Mouse (Mus musculus) heart, embryonic 10.5 days (tissue): ENCODE results near the gene Bricd5. TPM values are rescaled to one million over a fixed set of nuclear protein-coding genes. Genes with fewer than 3 reads are reported as not detected.
A peak's percentile ranks its signal among the peaks of the same experiment; 100 is the strongest.

Experiments
- DNase-seq: peaks from one replicate; pipeline ENCODE4 v3.0.0-alpha.2; 2017; ENCODE audit warnings: low spot score
- H3K27ac ChIP-seq: fragments of 300-500 bp; sonication (generic); 2 replicates; pipeline ENCODE4 v1.5.1; 2016; ENCODE audit warnings: mild to moderate bottlenecking
- H3K27me3 ChIP-seq: fragments of 300-500 bp; sonication (generic); 2 replicates; pipeline ENCODE4 v1.6.1; 2016; ENCODE audit warnings: mild to moderate bottlenecking; ENCODE audit not compliant: poor library complexity, insufficient read depth, severe bottlenecking
- H3K36me3 ChIP-seq: fragments of 300-500 bp; sonication (generic); 2 replicates; pipeline ENCODE4 v1.6.1; 2016; ENCODE audit warnings: mild to moderate bottlenecking, moderate library complexity
- H3K4me1 ChIP-seq: fragments of 300-500 bp; sonication (generic); 2 replicates; pipeline ENCODE4 v1.6.1; 2016; ENCODE audit warnings: mild to moderate bottlenecking
- H3K4me3 ChIP-seq: fragments of 300-500 bp; sonication (generic); 2 replicates; pipeline ENCODE4 v1.5.1; 2016; ENCODE audit warnings: mild to moderate bottlenecking, moderate library complexity
- H3K9me3 ChIP-seq: fragments of 300-500 bp; sonication (generic); 2 replicates; pipeline ENCODE4 v1.6.1; 2016; ENCODE audit warnings: mild to moderate bottlenecking, moderate library complexity
- WGBS: fragments of 180-500 bp; shearing (Covaris S2); methylation state at CpG from one replicate; pipeline ENCODE4 v1.1.7; 2016; 5-methylcytosine and 5-hydroxymethylcytosine counted together
- polyA plus RNA-seq: library from polyadenylated mRNA; unstranded; fragments of >200 nt; fragmentation: Nextera tagmentation; extraction: Ambion mirVana; gene quantifications from 2 replicates; pipeline ENCODE4 v1.2.1, GENCODE M21; 2016

Bricd5 gene
- polyA plus RNA-seq, 1 experiment from 2014 or later, result 0.69 TPM

- no peaks in the 10 kb centered on the region for H3K36me3 ChIP-seq
- peaks cover 47% of the 10 kb centered on the region for H3K27me3 ChIP-seq
- H3K4me3 ChIP-seq, result no peak overlapping the region
- WGBS, result 69% methylated on average over 1 of the region's 1 CpGs
- no peaks in the 10 kb centered on the region for H3K4me1 ChIP-seq
- no peak for DNase-seq
- no peaks in the 10 kb centered on the region for H3K9me3 ChIP-seq
- H3K27ac ChIP-seq, result no peak overlapping the region
Measured at GRCm38 (mm10) chr17:24496026-24496425, 22.3 kb downstream of the Bricd5 start.

- Histone ChIP-seq H3K4me1 (peaks cover 15% of the 10 kb centered on the region), H3K4me3 (no peak overlapping the region; the same call in 1 of the 2 replicates), H3K9me3 (no peaks in the 10 kb centered on the region), H3K36me3 (peaks cover 8% of the 10 kb centered on the region; the same call in 1 of the 2 replicates), H3K27ac (no peak overlapping the region), H3K27me3 (peaks cover 69% of the 10 kb centered on the region)
- DNase-seq, result no peak
- WGBS, result 35% methylated on average over 11 of the region's 11 CpGs
Measured at GRCm38 (mm10) chr17:24502208-24502607, 28.5 kb downstream of the Bricd5 start.

- peaks cover 18% of the 10 kb centered on the region for H3K4me1 ChIP-seq
- no peaks in the 10 kb centered on the region for H3K9me3 ChIP-seq
- no peak overlapping the region for H3K27ac ChIP-seq
- 89% methylated on average over 10 of the region's 10 CpGs for WGBS
- peaks cover 68% of the 10 kb centered on the region for H3K27me3 ChIP-seq
- DNase-seq, result no peak
- no peak overlapping the region for H3K4me3 ChIP-seq
- H3K36me3 ChIP-seq, result peaks cover 26% of the 10 kb centered on the region
Measured at GRCm38 (mm10) chr17:24504085-24504484, 30.4 kb downstream of the Bricd5 start.

GRCm38 (mm10) chr17:24505286-24505955 is 31.7 kb downstream of the Bricd5 start:
- Histone ChIP-seq H3K27ac (no peak overlapping the region), H3K36me3 (peaks cover 39% of the 10 kb centered on the region), H3K9me3 (no peaks in the 10 kb centered on the region), H3K4me3 (no peak overlapping the region), H3K27me3 (peaks cover 58% of the 10 kb centered on the region), H3K4me1 (peaks cover 18% of the 10 kb centered on the region)
- DNase-seq, result no peak
- 88% methylated on average over 30 of the region's 30 CpGs for WGBS

- H3K4me1 ChIP-seq, result peaks cover 18% of the 10 kb centered on the region
- 19% methylated on average over 36 of the region's 36 CpGs for WGBS
- H3K4me3 ChIP-seq, result peak overlapping the region; percentile 49
- DNase-seq, result no peak
- peak overlapping the region; percentile 38; the same call in 1 of the 2 replicates for H3K27ac ChIP-seq
- H3K27me3 ChIP-seq, result peaks cover 53% of the 10 kb centered on the region
- peaks cover 50% of the 10 kb centered on the region for H3K36me3 ChIP-seq
- H3K9me3 ChIP-seq, result no peaks in the 10 kb centered on the region
Measured at GRCm38 (mm10) chr17:24506332-24507070, 32.8 kb downstream of the Bricd5 start.

GRCm38 (mm10) chr17:24507129-24507664 is 33.5 kb downstream of the Bricd5 start:
- no peak overlapping the region for H3K27ac ChIP-seq
- peaks cover 49% of the 10 kb centered on the region for H3K27me3 ChIP-seq
- H3K4me1 ChIP-seq, result peaks cover 13% of the 10 kb centered on the region
- H3K4me3 ChIP-seq, result peak overlapping the region; percentile 49
- peaks cover 57% of the 10 kb centered on the region for H3K36me3 ChIP-seq
- 40% methylated on average over 19 of the region's 19 CpGs for WGBS
- no peak for DNase-seq
- no peaks in the 10 kb centered on the region for H3K9me3 ChIP-seq

GRCm38 (mm10) chr17:24507806-24508460 is 34.2 kb downstream of the Bricd5 start:
- DNase-seq, result no peak
- H3K27me3 ChIP-seq, result peaks cover 44% of the 10 kb centered on the region
- WGBS, result 83% methylated on average over 12 of the region's 12 CpGs
- no peaks in the 10 kb centered on the region for H3K9me3 ChIP-seq
- H3K36me3 ChIP-seq, result peaks cover 62% of the 10 kb centered on the region
- peaks cover 13% of the 10 kb centered on the region for H3K4me1 ChIP-seq
- no peak overlapping the region for H3K27ac ChIP-seq
- no peak overlapping the region for H3K4me3 ChIP-seq

- H3K36me3 ChIP-seq, result peaks cover 98% of the 10 kb centered on the region
- no peaks in the 10 kb centered on the region for H3K9me3 ChIP-seq
- 54% methylated on average over 5 of the region's 5 CpGs for WGBS
- DNase-seq, result no peak
- no peak overlapping the region for H3K4me3 ChIP-seq
- H3K27me3 ChIP-seq, result no peaks in the 10 kb centered on the region
- peaks cover 11% of the 10 kb centered on the region; the same call in 1 of the 2 replicates for H3K4me1 ChIP-seq
- H3K27ac ChIP-seq, result no peak overlapping the region
Measured at GRCm38 (mm10) chr17:24513609-24514008, 39.9 kb downstream of the Bricd5 start.

- H3K4me3 ChIP-seq, result no peak overlapping the region
- peaks cover 98% of the 10 kb centered on the region for H3K36me3 ChIP-seq
Measured at GRCm38 (mm10) chr17:24514270-24515257, 40.9 kb downstream of the Bricd5 start.

GRCm38 (mm10) chr17:24520450-24520849 is 46.8 kb downstream of the Bricd5 start:
- Histone ChIP-seq H3K4me3 (no peak overlapping the region), H3K36me3 (peaks cover 62% of the 10 kb centered on the region), H3K4me1 (peaks cover 10% of the 10 kb centered on the region; the same call in 1 of the 2 replicates), H3K9me3 (no peaks in the 10 kb centered on the region), H3K27me3 (no peaks in the 10 kb centered on the region), H3K27ac (no peak overlapping the region)
- DNase-seq, result no peak
- WGBS, result 90% methylated on average over 4 of the region's 4 CpGs

More at GRCm38 (mm10) chr17:24514270-24515257, 40.9 kb downstream of the Bricd5 start:
- Histone ChIP-seq H3K9me3 (no peaks in the 10 kb centered on the region), H3K27ac (peak overlapping the region; percentile 31), H3K4me1 (peaks cover 11% of the 10 kb centered on the region; the same call in 1 of the 2 replicates), H3K27me3 (no peaks in the 10 kb centered on the region)
- 83% methylated on average over 24 of the region's 24 CpGs for WGBS
- DNase-seq, result no peak

GRCm38 (mm10) chr17:24524734-24525133 is 51.0 kb downstream of the Bricd5 start:
- 61% methylated on average over 2 of the region's 2 CpGs for WGBS
- H3K9me3 ChIP-seq, result no peaks in the 10 kb centered on the region
- DNase-seq, result no peak
- peaks cover 24% of the 10 kb centered on the region for H3K4me1 ChIP-seq
- no peak overlapping the region for H3K4me3 ChIP-seq
- no peaks in the 10 kb centered on the region for H3K27me3 ChIP-seq
- peaks cover 31% of the 10 kb centered on the region for H3K36me3 ChIP-seq
- H3K27ac ChIP-seq, result no peak overlapping the region
